Mouse (Mus musculus) layer of hippocampus, adult 2 months (tissue): Measurements from ENCODE around the gene Cdk19. TPM values are rescaled to one million over a fixed set of nuclear protein-coding genes. Genes with fewer than 3 reads are reported as not detected.
"Not testable (repeated sequence)": the region's sequence is repeated elsewhere in the genome, so short reads cannot be mapped to it uniquely, and the experiment has no call there.

Experiments
- DNase-seq, 2 experiments: peaks; one replicate each; pipeline ENCODE4 v3.0.0; 2022; ENCODE audit warnings: low spot score in 2 of 2
- H3K27ac ChIP-seq: fragments of 200-600 bp; 2 replicates; pipeline ENCODE4 v1.8.1; 2022
- H3K4me3 ChIP-seq: fragments of 200-600 bp; 2 replicates; pipeline ENCODE4 v1.8.1; 2022; ENCODE audit warnings: mild to moderate bottlenecking
- CTCF ChIP-seq: fragments of 200-600 bp; conservative IDR thresholded peaks from 2 replicates; pipeline ENCODE4 v1.8.1; 2022; ENCODE audit warnings: antibody characterized with exemption, mild to moderate bottlenecking, moderate library complexity
- total RNA-seq, 2 experiments: library from RNA; stranded (reverse); gene quantifications; 2 replicates each; pipeline ENCODE4 v1.2.3; 2021

The Cdk19 gene
- total RNA-seq, 2 experiments from 2014 or later: 34.4 to 34.6 TPM

- H3K4me3 ChIP-seq: no peak overlapping the region
- DNase-seq: no peak
- no peak for TF ChIP-seq CTCF
- peak overlapping the region; percentile 51 for H3K27ac ChIP-seq
Observed at GRCm38 (mm10) chr10:40491748-40492147, 152.4 kb downstream of the Cdk19 start.

GRCm38 (mm10) chr10:40494181-40495162 lies 155.1 kb downstream of the Cdk19 start:
- no peak for TF ChIP-seq CTCF
- no peak for DNase-seq
- no peak overlapping the region for H3K4me3 ChIP-seq
- peak overlapping the region; percentile 62 for H3K27ac ChIP-seq

DNA sequence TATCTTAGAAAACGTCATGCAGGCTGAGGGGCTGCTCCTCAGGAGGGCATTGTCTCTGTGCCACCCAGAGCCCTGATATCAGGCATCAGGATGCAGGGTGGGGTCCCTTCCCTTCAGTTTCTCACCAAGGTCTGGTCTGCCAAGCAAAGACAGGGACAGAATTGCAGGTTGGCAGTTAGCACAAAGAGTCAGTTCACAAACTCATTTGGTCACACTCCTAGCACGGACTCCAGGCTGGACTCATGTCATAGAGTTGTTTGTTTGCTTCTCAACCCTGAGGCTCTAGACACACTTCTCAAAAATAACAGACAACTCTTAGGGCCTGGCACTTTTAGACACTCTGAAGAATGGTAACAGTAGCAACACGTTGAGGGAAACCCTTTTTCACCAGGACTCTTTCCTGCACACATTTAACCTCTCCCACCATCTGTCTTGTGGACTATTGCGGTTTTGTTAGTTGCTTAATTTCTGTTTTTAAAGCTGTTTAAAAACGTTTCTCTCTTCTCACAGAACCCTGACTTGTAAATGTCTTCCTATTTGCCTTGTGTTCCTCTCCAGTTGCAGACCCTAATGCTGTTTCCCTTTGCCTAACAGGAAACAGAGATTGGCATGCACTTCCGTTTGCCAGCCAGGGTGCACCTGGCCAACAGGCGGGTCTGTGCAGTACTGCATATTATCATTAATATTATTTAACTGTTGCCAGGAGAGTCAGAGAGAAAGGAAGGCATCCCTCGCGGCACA lies 158.1 kb downstream of the Cdk19 start:
- no peak for DNase-seq
- Histone ChIP-seq H3K4me3 (no peak overlapping the region), H3K27ac (peak overlapping the region; percentile 81)
- peak; percentile 14; the same call in 1 of the 2 replicates for TF ChIP-seq CTCF

DNA sequence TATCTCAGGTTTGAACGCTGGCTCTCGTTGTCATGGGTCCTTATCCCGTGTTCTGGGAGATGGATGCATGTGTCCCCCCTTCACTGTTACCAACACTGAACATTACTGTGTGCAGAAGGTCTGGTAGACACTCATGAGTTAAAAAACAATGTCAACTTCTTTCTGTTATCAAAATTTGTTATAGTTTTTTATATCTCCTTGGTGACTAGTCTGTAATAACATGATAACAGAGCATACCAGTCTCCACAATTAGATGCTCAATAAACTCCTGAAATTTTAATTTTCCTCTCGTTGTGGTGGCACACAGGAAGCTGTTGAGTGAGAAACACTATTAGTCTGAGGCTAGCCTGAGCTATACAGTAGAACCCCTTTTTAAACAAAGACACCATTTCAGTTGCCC lies 159.1 kb downstream of the Cdk19 start:
- DNase-seq: no peak
- Histone ChIP-seq H3K27ac (peak overlapping the region; percentile 96), H3K4me3 (no peak overlapping the region)
- TF ChIP-seq CTCF: no peak

GRCm38 (mm10) chr10:40499314-40500252 lies 160.2 kb downstream of the Cdk19 start:
- Histone ChIP-seq H3K27ac (peak overlapping the region; percentile 96), H3K4me3 (no peak overlapping the region; the same call in 1 of the 2 replicates)
- TF ChIP-seq CTCF: no peak
- DNase-seq: peak; percentile 71 to 89

DNA sequence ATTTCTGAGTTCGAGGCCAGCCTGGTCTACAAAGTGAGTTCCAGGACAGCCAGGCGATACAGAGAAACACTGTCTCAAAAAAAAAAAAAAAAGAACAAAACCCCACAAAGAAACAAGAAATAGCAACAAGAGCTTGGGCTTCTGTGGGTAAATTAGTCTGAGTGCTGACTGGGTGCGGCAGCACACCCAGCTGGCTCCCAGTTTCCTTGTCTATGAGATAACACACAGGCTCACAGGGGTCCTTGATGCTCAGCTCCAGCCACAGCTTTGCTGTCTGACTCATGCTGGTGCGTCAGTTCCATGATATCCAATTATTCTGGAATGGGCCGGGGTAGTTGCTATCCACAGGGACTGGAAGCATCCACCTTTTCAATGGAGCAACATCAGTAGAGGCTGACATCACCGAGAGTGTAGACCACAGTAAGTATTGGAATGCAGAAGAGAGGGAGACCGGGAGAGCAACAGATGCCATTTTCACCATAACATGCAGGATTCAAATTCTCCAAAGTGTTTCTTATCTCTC lies 161.4 kb downstream of the Cdk19 start:
- peak overlapping the region; percentile 96 for H3K27ac ChIP-seq
- H3K4me3 ChIP-seq: no peak overlapping the region
- TF ChIP-seq CTCF: no peak
- DNase-seq: no peak

DNA sequence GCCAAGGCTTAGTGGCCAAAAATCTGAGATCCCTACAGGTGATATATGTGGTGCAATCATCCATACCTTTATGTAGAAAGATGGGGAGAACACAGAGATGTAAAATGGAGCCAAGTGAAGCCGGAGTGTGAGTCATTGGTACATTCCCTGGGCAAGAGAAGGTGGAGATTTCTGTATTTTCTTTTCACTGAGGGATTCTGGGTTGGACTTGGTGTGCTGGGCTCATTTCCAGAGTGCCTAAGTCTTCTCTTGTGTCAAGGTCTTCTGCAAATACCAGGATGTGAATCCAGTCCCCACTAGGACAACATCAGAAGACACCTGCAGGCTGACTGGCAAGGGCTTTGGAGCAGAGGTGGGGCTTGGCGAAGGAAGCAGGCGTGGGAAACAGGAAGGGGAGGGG lies 163.4 kb downstream of the Cdk19 start:
- Histone ChIP-seq H3K27ac (peak overlapping the region; percentile 96; the same call in 1 of the 2 replicates), H3K4me3 (no peak overlapping the region)
- TF ChIP-seq CTCF: no peak
- DNase-seq: no peak

GRCm38 (mm10) chr10:40510356-40510755 lies 171.0 kb downstream of the Cdk19 start:
- TF ChIP-seq CTCF: no peak
- H3K4me3 ChIP-seq: no peak overlapping the region
- H3K27ac ChIP-seq: no peak overlapping the region

GRCm38 (mm10) chr10:40511221-40511677 lies 171.9 kb downstream of the Cdk19 start:
- DNase-seq: no peak
- H3K4me3 ChIP-seq: no peak overlapping the region
- no peak for TF ChIP-seq CTCF
- no peak overlapping the region for H3K27ac ChIP-seq

More at GRCm38 (mm10) chr10:40510356-40510755, 171.0 kb downstream of the Cdk19 start:
- DNase-seq: no peak

DNA sequence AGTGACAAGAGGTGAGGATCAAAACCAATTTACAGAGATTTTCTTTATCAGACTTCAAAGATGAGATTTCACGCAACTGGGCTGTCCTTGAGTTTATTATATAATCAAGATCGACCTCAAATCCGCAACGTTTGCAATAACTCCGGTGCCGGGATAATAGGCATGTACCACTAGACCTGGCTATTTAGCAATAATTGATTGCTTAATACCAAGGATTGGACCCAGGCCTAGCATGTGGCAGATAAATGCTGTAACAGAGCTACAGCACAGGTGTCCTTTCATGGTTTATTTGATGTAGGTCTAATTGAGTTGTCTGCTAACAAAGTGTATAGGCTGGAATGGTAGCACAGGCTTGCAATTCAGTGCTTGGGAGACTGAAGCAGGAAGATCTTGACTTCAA lies 172.8 kb downstream of the Cdk19 start:
- DNase-seq: no peak
- Histone ChIP-seq H3K4me3 (no peak overlapping the region), H3K27ac (no peak overlapping the region)
- TF ChIP-seq CTCF: no peak

- DNase-seq, H3K4me3 ChIP-seq: not testable (repeated sequence)
- H3K27ac ChIP-seq: peak overlapping the region; percentile 93; the same call in 1 of the 2 replicates
Observed at GRCm38 (mm10) chr10:40512996-40513395, 173.6 kb downstream of the Cdk19 start.

DNA sequence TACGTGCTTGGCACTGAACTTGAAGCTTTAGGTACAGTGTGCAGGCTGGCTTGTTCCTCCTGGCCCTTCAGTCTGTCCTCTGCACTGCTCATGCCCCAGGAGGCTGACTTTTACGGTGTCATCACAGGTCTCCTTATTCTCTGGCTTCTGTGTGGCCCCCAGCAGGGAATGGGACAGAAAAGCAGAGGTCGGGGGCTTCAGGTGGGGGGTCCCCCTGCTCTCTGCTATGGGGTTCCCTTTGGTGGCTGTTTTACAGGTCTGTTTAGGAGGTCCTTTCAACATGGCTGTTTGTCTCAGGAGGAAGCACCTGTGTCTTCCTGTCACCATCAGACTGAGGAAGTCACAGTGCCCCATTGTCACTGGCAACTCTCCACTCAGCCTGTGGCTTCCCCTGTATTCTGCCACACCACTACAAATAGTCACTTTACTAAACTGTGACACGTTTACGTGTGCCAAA lies 175.9 kb downstream of the Cdk19 start:
- no peak for TF ChIP-seq CTCF
- Histone ChIP-seq H3K4me3 (no peak overlapping the region), H3K27ac (peak overlapping the region; percentile 93)
- no peak for DNase-seq
